Mouse (Mus musculus) heart, postnatal 0 days (tissue): ENCODE measurements around the gene Dohh.

Source experiments
- CTCF ChIP-seq: IDR thresholded peaks from 2 replicates; pipeline ENCODE4 v1.5.1; 2016; ENCODE audit warnings: antibody characterized with exemption, control low read depth, low read depth
- EP300 ChIP-seq: IDR thresholded peaks from 2 replicates; pipeline ENCODE4 v1.6.1; 2016; ENCODE audit warnings: antibody characterized with exemption, low read depth

- TF ChIP-seq CTCF, result no peak
- TF ChIP-seq EP300, result no peak
Measured at GRCm38 (mm10) chr10:81399296-81399695, 15.1 kb downstream of the Dohh start.
